Mouse (Mus musculus) hindbrain, embryonic 11.5 days (tissue): ENCODE results near the gene Adamtsl1. TPM values are rescaled to one million over a fixed set of nuclear protein-coding genes. Genes with fewer than 3 reads are reported as not detected.
A peak's percentile ranks its signal among the peaks of the same experiment; 100 is the strongest.

ENCODE experiments used
- ATAC-seq: fragments of 200-750 bp; cut with Nextera tagmentation; 2 replicates; pipeline ENCODE4 v1.8.0; 2017; ENCODE audit warnings: mild to moderate bottlenecking, moderate TSS enrichment, moderate library complexity; ENCODE audit not compliant: low FRiP score
- DNase-seq: peaks from one replicate; pipeline ENCODE4 v3.0.0-alpha.2; 2015; ENCODE audit warnings: low spot score
- H3K27ac ChIP-seq: fragments of 300-500 bp; sonication (generic); 2 replicates; pipeline ENCODE4 v1.5.1; 2014; ENCODE audit warnings: mild to moderate bottlenecking, low read depth, low read length
- H3K27me3 ChIP-seq: fragments of 300-500 bp; sonication (generic); 2 replicates; pipeline ENCODE4 v1.6.1; 2014; ENCODE audit warnings: mild to moderate bottlenecking, low read length, moderate library complexity, mixed read lengths; ENCODE audit not compliant: control insufficient read depth, insufficient read depth
- H3K36me3 ChIP-seq: fragments of 300-500 bp; sonication (generic); 2 replicates; pipeline ENCODE4 v1.6.1; 2014; ENCODE audit warnings: mild to moderate bottlenecking, low read length, moderate library complexity, mixed read lengths; ENCODE audit not compliant: control insufficient read depth, insufficient read depth
- H3K4me1 ChIP-seq: fragments of 300-500 bp; sonication (generic); replicated peaks from 2 replicates; pipeline ENCODE4 v1.6.1; 2014; ENCODE audit warnings: low read length, mixed read lengths; ENCODE audit not compliant: control insufficient read depth, insufficient read depth
- H3K4me2 ChIP-seq: fragments of 300-500 bp; sonication (generic); replicated peaks from 2 replicates; pipeline ENCODE4 v1.6.1; 2014; ENCODE audit warnings: mild to moderate bottlenecking, low read depth, low read length
- H3K4me3 ChIP-seq: fragments of 300-500 bp; sonication (generic); 2 replicates; pipeline ENCODE4 v1.5.1; 2014; ENCODE audit warnings: low read depth, low read length
- H3K9ac ChIP-seq: fragments of 300-500 bp; sonication (generic); 2 replicates; pipeline ENCODE4 v1.6.1; 2014; ENCODE audit warnings: low read depth, low read length
- H3K9me3 ChIP-seq: fragments of 300-500 bp; sonication (generic); 2 replicates; pipeline ENCODE4 v1.6.1; 2016; ENCODE audit warnings: low read length; ENCODE audit not compliant: control insufficient read depth
- WGBS: fragments of 180-500 bp; shearing (Covaris S2); extraction: QIAGEN DNeasy Blood & Tissue Kit; methylation state at CpG from one replicate; pipeline ENCODE4 v1.1.7; 2014; 5-methylcytosine and 5-hydroxymethylcytosine counted together
- polyA plus RNA-seq: library from polyadenylated mRNA; unstranded; fragments of >200 nt; fragmentation: Nextera tagmentation; extraction: Ambion mirVana; gene quantifications from 2 replicates; pipeline ENCODE4 v1.2.1, GENCODE M21; 2014

The Adamtsl1 gene
- polyA plus RNA-seq, 1 experiment from 2014 or later: 11.1 TPM

DNA sequence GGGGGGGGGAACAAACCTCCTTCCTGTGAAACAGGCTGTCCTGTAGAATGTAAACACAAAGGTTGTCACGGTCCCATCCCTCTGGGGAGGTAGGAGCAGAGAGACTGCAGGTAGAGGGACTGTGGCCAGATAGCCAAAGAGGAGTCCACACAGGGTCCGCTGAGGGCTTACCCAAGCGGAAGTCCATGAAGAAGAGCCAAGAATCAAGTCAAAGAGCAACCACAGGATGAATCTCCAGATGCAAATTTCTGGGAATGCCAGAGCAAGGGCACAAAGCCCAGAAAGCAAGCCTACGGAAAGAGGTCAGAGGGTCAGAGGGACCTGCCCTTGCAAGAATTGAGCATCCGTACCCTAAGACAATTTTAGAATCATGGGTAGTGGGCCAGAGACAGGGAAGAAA, 677.2 kb downstream of the Adamtsl1 start:
- Histone ChIP-seq H3K27me3 (no peaks in the 10 kb centered on the region), H3K9ac (no peak overlapping the region), H3K4me2 (no peak overlapping the region), H3K4me1 (no peaks in the 10 kb centered on the region), H3K36me3 (no peaks in the 10 kb centered on the region), H3K4me3 (no peak overlapping the region), H3K27ac (no peak overlapping the region), H3K9me3 (no peaks in the 10 kb centered on the region)
- DNase-seq (no peak), ATAC-seq (no peak)
- 75% methylated on average over 5 of the region's 5 CpGs for WGBS

GRCm38 (mm10) chr4:86201766-86202165, 687.8 kb downstream of the Adamtsl1 start:
- Histone ChIP-seq H3K9ac (no peak overlapping the region), H3K9me3 (no peaks in the 10 kb centered on the region), H3K4me2 (no peak overlapping the region), H3K4me3 (no peak overlapping the region), H3K36me3 (no peaks in the 10 kb centered on the region), H3K27ac (no peak overlapping the region), H3K4me1 (no peaks in the 10 kb centered on the region), H3K27me3 (no peaks in the 10 kb centered on the region)
- WGBS: 90% methylated on average over 7 of the region's 7 CpGs
- no peak for DNase-seq
- no peak for ATAC-seq

- no peaks in the 10 kb centered on the region for H3K9me3 ChIP-seq
- no peak for ATAC-seq
- H3K4me2 ChIP-seq: no peak overlapping the region
- no peaks in the 10 kb centered on the region for H3K27me3 ChIP-seq
- no peak overlapping the region for H3K27ac ChIP-seq
- H3K4me3 ChIP-seq: no peak overlapping the region
- no peaks in the 10 kb centered on the region for H3K4me1 ChIP-seq
- DNase-seq: no peak
- no peaks in the 10 kb centered on the region for H3K36me3 ChIP-seq
- H3K9ac ChIP-seq: no peak overlapping the region
- 78% methylated on average over 2 of the region's 2 CpGs for WGBS
These were observed 689.3 kb downstream of the Adamtsl1 start for GRCm38 (mm10) chr4:86203288-86203687.

GRCm38 (mm10) chr4:86224875-86225274, 710.9 kb downstream of the Adamtsl1 start:
- H3K36me3 ChIP-seq: no peaks in the 10 kb centered on the region
- WGBS: 83% methylated on average over 5 of the region's 5 CpGs

DNA sequence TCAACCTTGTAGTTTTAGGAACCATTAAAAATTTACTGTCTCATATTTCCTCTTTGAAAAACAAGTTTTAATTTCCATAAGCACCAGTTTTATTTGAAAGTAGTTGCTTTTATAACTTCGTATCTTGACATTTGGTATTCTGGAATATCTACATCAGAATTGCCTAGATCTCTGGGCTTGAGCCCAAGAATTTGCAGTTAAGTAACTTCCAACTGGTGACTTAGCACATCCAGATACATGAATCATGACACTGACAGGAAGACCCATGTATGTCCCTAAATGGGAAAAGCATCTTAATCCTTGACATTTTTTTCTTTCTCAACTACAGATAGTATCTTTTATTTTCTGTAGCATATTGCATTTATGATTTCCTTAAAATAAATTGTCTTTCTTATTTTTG, 713.1 kb downstream of the Adamtsl1 start:
- Histone ChIP-seq H3K27ac (no peak overlapping the region), H3K27me3 (no peaks in the 10 kb centered on the region), H3K4me3 (no peak overlapping the region), H3K9me3 (no peaks in the 10 kb centered on the region), H3K4me1 (no peaks in the 10 kb centered on the region), H3K9ac (no peak overlapping the region), H3K4me2 (no peak overlapping the region), H3K36me3 (no peaks in the 10 kb centered on the region)
- DNase-seq (no peak), ATAC-seq (no peak)
- WGBS: 92% methylated on average over 1 of the region's 1 CpGs

More at GRCm38 (mm10) chr4:86224875-86225274, 710.9 kb downstream of the Adamtsl1 start:
- ATAC-seq (no peak), DNase-seq (no peak)
- H3K4me1 ChIP-seq: no peaks in the 10 kb centered on the region
- H3K9ac ChIP-seq: no peak overlapping the region
- no peaks in the 10 kb centered on the region for H3K27me3 ChIP-seq
- no peaks in the 10 kb centered on the region for H3K9me3 ChIP-seq
- H3K4me2 ChIP-seq: no peak overlapping the region
- no peak overlapping the region for H3K27ac ChIP-seq
- no peak overlapping the region for H3K4me3 ChIP-seq

- Histone ChIP-seq H3K4me3 (no peak overlapping the region), H3K9ac (no peak overlapping the region), H3K9me3 (no peaks in the 10 kb centered on the region), H3K27ac (no peak overlapping the region), H3K27me3 (no peaks in the 10 kb centered on the region), H3K36me3 (no peaks in the 10 kb centered on the region), H3K4me1 (no peaks in the 10 kb centered on the region), H3K4me2 (no peak overlapping the region)
- DNase-seq: no peak
- WGBS: 92% methylated on average over 3 of the region's 3 CpGs
- no peak for ATAC-seq
These were observed 719.2 kb downstream of the Adamtsl1 start for GRCm38 (mm10) chr4:86233197-86233596.

DNA sequence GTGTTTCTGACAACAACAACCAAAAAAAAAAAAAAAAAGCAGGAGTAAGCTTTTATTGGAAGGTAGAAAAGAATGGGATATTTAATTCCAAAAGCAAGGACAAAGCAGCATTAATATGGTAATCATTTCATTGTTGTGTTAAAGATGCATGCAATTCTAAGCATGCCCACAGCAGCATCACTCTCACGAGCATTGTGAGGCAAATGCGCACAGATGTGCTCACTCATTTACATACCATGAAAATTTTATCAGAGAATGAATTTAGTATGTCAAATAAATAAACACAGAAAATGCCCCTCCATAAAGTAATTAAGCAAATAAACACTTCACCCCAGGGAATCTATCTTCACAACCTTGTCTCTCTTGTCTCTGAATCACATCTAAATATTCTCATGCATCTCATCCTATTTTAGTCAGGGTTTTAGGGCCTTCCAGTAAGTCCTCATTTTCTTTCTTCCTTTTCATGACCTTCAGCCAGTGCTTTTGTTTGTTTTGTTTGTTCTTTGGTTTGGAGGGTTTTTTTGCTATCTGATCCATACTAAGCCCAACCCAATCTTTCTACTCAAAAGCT, 728.0 kb downstream of the Adamtsl1 start:
- Histone ChIP-seq H3K9me3 (no peaks in the 10 kb centered on the region), H3K9ac (no peak overlapping the region), H3K27ac (no peak overlapping the region), H3K4me3 (no peak overlapping the region), H3K27me3 (no peaks in the 10 kb centered on the region), H3K4me1 (no peaks in the 10 kb centered on the region), H3K36me3 (no peaks in the 10 kb centered on the region), H3K4me2 (no peak overlapping the region)
- WGBS: 19% methylated on average over 2 of the region's 2 CpGs
- DNase-seq: peak; percentile 27
- ATAC-seq: peak; percentile 90

DNA sequence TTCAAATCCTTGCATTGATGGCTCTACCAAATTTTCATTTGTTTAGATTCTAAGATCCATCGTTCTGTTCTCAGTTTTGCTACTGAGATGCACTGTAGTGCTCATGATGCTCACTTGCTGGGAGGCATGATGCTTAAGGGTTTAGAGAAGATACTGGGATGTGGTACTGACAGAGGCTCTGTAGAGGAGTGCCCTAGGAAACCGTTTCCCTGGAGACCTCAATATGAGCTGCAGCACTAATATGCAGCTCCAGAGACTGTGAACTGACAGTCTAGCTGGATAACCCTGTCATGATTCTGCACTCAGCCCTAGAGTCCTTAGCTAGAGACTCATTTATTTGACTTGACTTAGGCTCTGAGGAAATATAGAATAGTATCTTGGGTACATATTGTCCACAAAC, 756.1 kb downstream of the Adamtsl1 start:
- H3K4me3 ChIP-seq: no peak overlapping the region
- 66% methylated on average over 2 of the region's 2 CpGs for WGBS
- H3K27me3 ChIP-seq: no peaks in the 10 kb centered on the region
- no peak for DNase-seq
- 0 out of 2 replicates have a peak, but pooled peaks cover 2% of the 10 kb centered on the region for H3K4me1 ChIP-seq
- 0 out of 2 replicates have a peak, but pooled peaks have one; percentile 30 for ATAC-seq
- no peaks in the 10 kb centered on the region for H3K9me3 ChIP-seq
- H3K4me2 ChIP-seq: no peak overlapping the region
- H3K9ac ChIP-seq: no peak overlapping the region
- no peaks in the 10 kb centered on the region for H3K36me3 ChIP-seq
- no peak overlapping the region for H3K27ac ChIP-seq

DNA sequence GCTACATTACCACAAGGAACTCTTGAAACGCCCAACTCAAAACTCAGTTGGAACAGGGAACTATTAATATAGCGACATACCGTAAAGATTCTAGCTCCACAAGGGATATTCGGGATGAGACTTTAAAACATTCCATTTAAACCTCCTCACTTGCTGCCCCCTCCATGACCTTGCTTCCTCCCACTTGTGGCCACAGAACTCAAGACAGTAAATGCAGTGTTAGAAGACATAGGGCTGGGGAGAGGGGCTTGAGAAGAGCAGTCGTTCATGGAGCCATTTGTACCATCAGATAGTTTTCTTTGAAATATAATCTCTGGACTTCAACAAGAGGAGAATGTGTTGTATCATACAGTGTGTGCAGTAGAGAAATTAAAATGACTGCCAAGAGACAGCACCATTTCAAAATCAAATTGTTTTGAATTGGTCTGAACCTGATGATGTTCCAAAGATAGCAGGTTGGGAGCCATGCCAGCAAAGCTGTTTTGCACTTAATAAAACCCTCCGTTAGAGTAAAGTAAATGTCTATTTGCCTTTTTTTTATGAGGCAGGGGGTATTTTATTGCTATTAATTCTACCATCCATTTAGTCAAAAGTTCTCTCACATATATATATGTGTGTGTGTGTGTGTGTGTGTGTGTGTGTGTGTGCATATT, 759.9 kb downstream of the Adamtsl1 start:
- Histone ChIP-seq H3K27ac (no peak overlapping the region), H3K9ac (no peak overlapping the region), H3K27me3 (no peaks in the 10 kb centered on the region), H3K4me3 (no peak overlapping the region), H3K9me3 (no peaks in the 10 kb centered on the region), H3K4me2 (no peak overlapping the region), H3K36me3 (no peaks in the 10 kb centered on the region), H3K4me1 (0 out of 2 replicates have a peak, but pooled peaks cover 2% of the 10 kb centered on the region)
- WGBS: 75% methylated on average over 6 of the region's 6 CpGs
- no peak for DNase-seq
- no peak for ATAC-seq
